Mouse (Mus musculus) naive thymus-derived CD4-positive, alpha-beta T cell, adult 2 months (primary cell): ENCODE data around the gene Alcam.

Experiments
- DNase-seq: peaks from one replicate; pipeline ENCODE4 v3.0.0-alpha.2; 2011; ENCODE audit warnings: low read depth

The Alcam gene

GRCm38 (mm10) chr16:52453971-52454514 lies at the start of gene Alcam:
TSS of gene Alcam (minus strand) at chr16:52454074.
- DNase-seq = peak; percentile 61

- DNase-seq = no peak
Measured at GRCm38 (mm10) chr16:52498757-52499335, 45.0 kb upstream of the Alcam start.

- no peak for DNase-seq
Measured at GRCm38 (mm10) chr16:52490542-52490941, 36.7 kb upstream of the Alcam start.

GRCm38 (mm10) chr16:52474235-52474634 lies 20.4 kb upstream of the Alcam start:
- no peak for DNase-seq

GRCm38 (mm10) chr16:52473089-52473488 lies 19.2 kb upstream of the Alcam start:
- no peak for DNase-seq

- no peak for DNase-seq
Measured at GRCm38 (mm10) chr16:52472635-52473034, 18.8 kb upstream of the Alcam start.

- DNase-seq = no peak
Measured at GRCm38 (mm10) chr16:52472059-52472458, 18.2 kb upstream of the Alcam start.

- DNase-seq = no peak
Measured at GRCm38 (mm10) chr16:52470881-52471280, 17.0 kb upstream of the Alcam start.

GRCm38 (mm10) chr16:52470226-52470625 lies 16.4 kb upstream of the Alcam start:
- peak; percentile 18 for DNase-seq

GRCm38 (mm10) chr16:52468426-52468825 lies 14.6 kb upstream of the Alcam start:
- DNase-seq = peak; percentile 20

GRCm38 (mm10) chr16:52466770-52467169 lies 12.9 kb upstream of the Alcam start:
- no peak for DNase-seq

GRCm38 (mm10) chr16:52464597-52464996 lies 10.7 kb upstream of the Alcam start:
- no peak for DNase-seq

- peak; percentile 93 for DNase-seq
Measured at GRCm38 (mm10) chr16:52452862-52453715, 785 bp downstream of the Alcam start.

GRCm38 (mm10) chr16:52452477-52452831 lies 1.4 kb downstream of the Alcam start:
- DNase-seq = peak; percentile 43

GRCm38 (mm10) chr16:52451786-52452476 lies 1.9 kb downstream of the Alcam start:
- DNase-seq = peak; percentile 40

- peak; percentile 7 for DNase-seq
Measured at GRCm38 (mm10) chr16:52451101-52451785, 2.6 kb downstream of the Alcam start.

- peak; percentile 32 for DNase-seq
Measured at GRCm38 (mm10) chr16:52450245-52451100, 3.4 kb downstream of the Alcam start.

- peak; percentile 13 for DNase-seq
Measured at GRCm38 (mm10) chr16:52449889-52450244, 4.0 kb downstream of the Alcam start.

- no peak for DNase-seq
Measured at GRCm38 (mm10) chr16:52445984-52446383, 7.9 kb downstream of the Alcam start.

GRCm38 (mm10) chr16:52443635-52444505 lies 10.0 kb downstream of the Alcam start:
- no peak for DNase-seq
